Mouse (Mus musculus): Measurements from ENCODE around the gene Nt5c1a.
A peak's percentile ranks its signal among the peaks of the same experiment; 100 is the strongest.

Gene Nt5c1a

GRCm38 (mm10) chr4:123212330-123212729 lies 11.0 kb downstream of the Nt5c1a start:
- no peak for DNase-seq (ENCODE audit: low read depth)

- no peak for DNase-seq (ENCODE audit: low read depth)
Measured at GRCm38 (mm10) chr4:123213975-123214374, 12.7 kb downstream of the Nt5c1a start.

GRCm38 (mm10) chr4:123215367-123215766 lies 14.1 kb downstream of the Nt5c1a start:
- no peak for DNase-seq (ENCODE audit: low read depth)

- DNase-seq (ENCODE audit: low read depth) = peak; percentile 55
Measured at GRCm38 (mm10) chr4:123216782-123217181, 15.5 kb downstream of the Nt5c1a start.

GRCm38 (mm10) chr4:123219720-123220357 lies 18.5 kb downstream of the Nt5c1a start:
- DNase-seq (ENCODE audit: low read depth) = peak; percentile 59

- DNase-seq (ENCODE audit: low read depth) = peak; percentile 14
Measured at GRCm38 (mm10) chr4:123220637-123221036, 19.3 kb downstream of the Nt5c1a start.

GRCm38 (mm10) chr4:123223309-123223708 lies 22.0 kb downstream of the Nt5c1a start:
- DNase-seq (ENCODE audit: low read depth) = peak; percentile 60

GRCm38 (mm10) chr4:123225718-123226403 lies 24.6 kb downstream of the Nt5c1a start:
- DNase-seq (ENCODE audit: low read depth) = no peak

- DNase-seq (ENCODE audit: low read depth) = no peak
Measured at GRCm38 (mm10) chr4:123227707-123228106, 26.4 kb downstream of the Nt5c1a start.

GRCm38 (mm10) chr4:123228270-123228669 lies 27.0 kb downstream of the Nt5c1a start:
- no peak for DNase-seq (ENCODE audit: low read depth)

- DNase-seq (ENCODE audit: low read depth) = no peak
Measured at GRCm38 (mm10) chr4:123229166-123229565, 27.9 kb downstream of the Nt5c1a start.

GRCm38 (mm10) chr4:123232841-123233240 lies 31.5 kb downstream of the Nt5c1a start:
- DNase-seq (ENCODE audit: low read depth) = no peak

GRCm38 (mm10) chr4:123233492-123234084 lies 32.3 kb downstream of the Nt5c1a start, which contains the start of gene Heyl:
TSS of gene Heyl (plus strand) at chr4:123233556.
- no peak for DNase-seq (ENCODE audit: low read depth)

- DNase-seq (ENCODE audit: low read depth) = no peak
Measured at GRCm38 (mm10) chr4:123235835-123236430, 34.6 kb downstream of the Nt5c1a start.

- no peak for DNase-seq (ENCODE audit: low read depth)
Measured at GRCm38 (mm10) chr4:123236431-123237031, 35.2 kb downstream of the Nt5c1a start.

- no peak for DNase-seq (ENCODE audit: low read depth)
Measured at GRCm38 (mm10) chr4:123237386-123238266, 36.3 kb downstream of the Nt5c1a start.

GRCm38 (mm10) chr4:123239361-123240203 lies 38.3 kb downstream of the Nt5c1a start:
- DNase-seq (ENCODE audit: low read depth) = no peak

GRCm38 (mm10) chr4:123246221-123246620 lies 44.9 kb downstream of the Nt5c1a start:
- no peak for DNase-seq (ENCODE audit: low read depth)

- no peak for DNase-seq (ENCODE audit: low read depth)
Measured at GRCm38 (mm10) chr4:123246651-123247050, 45.3 kb downstream of the Nt5c1a start.

- no peak for DNase-seq (ENCODE audit: low read depth)
Measured at GRCm38 (mm10) chr4:123247147-123247880, 46.0 kb downstream of the Nt5c1a start.
